Mouse (Mus musculus): ENCODE measurements at regions not wholly inside any gene's neighbourhood (a gene's known extent, or its start where the extent isn't known, plus 50 kb on each side); places are given as distances from the start of the nearest gene placed in this dataset.
A peak's percentile ranks its signal among the peaks of the same experiment; 100 is the strongest.

- no peak for DNase-seq (ENCODE audit: low spot score in 2 of 2)
These were observed 147.6 kb upstream of the Adamts3 start for GRCm38 (mm10) chr5:90030737-90031136.

- DNase-seq (ENCODE audit: low spot score in 2 of 2) = no peak
These were observed 146.6 kb upstream of the Adamts3 start for GRCm38 (mm10) chr5:90029751-90030150.

GRCm38 (mm10) chr5:90026835-90027753 lies 144.0 kb upstream of the Adamts3 start:
- DNase-seq (ENCODE audit: low spot score in 2 of 2) = peak in 1 of 2 experiments; percentile 24

- DNase-seq (ENCODE audit: low spot score in 2 of 2) = peak in 1 of 2 experiments; percentile 55
These were observed 138.3 kb upstream of the Adamts3 start for GRCm38 (mm10) chr5:90021447-90021846.

- no peak for DNase-seq (ENCODE audit: low spot score in 2 of 2)
These were observed 117.6 kb upstream of the Adamts3 start for GRCm38 (mm10) chr5:90000758-90001157.

GRCm38 (mm10) chr5:89991568-89991967 lies 108.4 kb upstream of the Adamts3 start:
- DNase-seq (ENCODE audit: low spot score in 2 of 2) = no peak

GRCm38 (mm10) chr5:89981627-89982026 lies 98.5 kb upstream of the Adamts3 start:
- peak in 1 of 2 experiments; percentile 20 for DNase-seq (ENCODE audit: low spot score in 2 of 2)

- DNase-seq (ENCODE audit: low spot score in 2 of 2) = no peak
These were observed 97.1 kb upstream of the Adamts3 start for GRCm38 (mm10) chr5:89980204-89980603.

GRCm38 (mm10) chr5:89952611-89953010 lies 69.5 kb upstream of the Adamts3 start:
- no peak for DNase-seq (ENCODE audit: low spot score in 2 of 2)

- no peak for DNase-seq (ENCODE audit: low spot score in 2 of 2)
These were observed 62.5 kb upstream of the Adamts3 start for GRCm38 (mm10) chr5:89945660-89945925.

- DNase-seq (ENCODE audit: low spot score in 2 of 2) = no peak
These were observed 61.9 kb upstream of the Adamts3 start for GRCm38 (mm10) chr5:89944855-89945659.

GRCm38 (mm10) chr5:89943276-89944127 lies 60.4 kb upstream of the Adamts3 start:
- no peak for DNase-seq (ENCODE audit: low spot score in 2 of 2)

- DNase-seq (ENCODE audit: low spot score in 2 of 2) = no peak
These were observed 59.1 kb upstream of the Adamts3 start for GRCm38 (mm10) chr5:89942244-89942643.

GRCm38 (mm10) chr5:89932999-89933398 lies 49.9 kb upstream of the Adamts3 start:
- DNase-seq (ENCODE audit: low spot score in 2 of 2) = no peak

All from layer of hippocampus, postnatal 14 days (tissue).